Mouse (Mus musculus) gastrocnemius, adult 2 months (tissue): ENCODE data around the gene Topors. TPM values are rescaled to one million over a fixed set of nuclear protein-coding genes. Genes with fewer than 3 reads are reported as not detected.

Experiments used
- DNase-seq: peaks from one replicate; pipeline ENCODE4 v3.0.0; 2022
- H3K27ac ChIP-seq: fragments of 200-600 bp; 2 replicates; pipeline ENCODE4 v1.8.1; 2022; ENCODE audit warnings: mild to moderate bottlenecking
- H3K4me3 ChIP-seq: fragments of 200-600 bp; 2 replicates; pipeline ENCODE4 v1.8.1; 2022; ENCODE audit warnings: mild to moderate bottlenecking, moderate library complexity
- CTCF ChIP-seq: fragments of 200-600 bp; IDR thresholded peaks from 2 replicates; pipeline ENCODE4 v1.8.1; 2022; ENCODE audit warnings: antibody characterized with exemption, mild to moderate bottlenecking, moderate library complexity
- intact Hi-C: fragments of 180-260 bp; cut with DNase I; formaldehyde crosslinking; loops from one replicate; pipeline ENCODE4 v1.15.1; 2025
- total RNA-seq, 2 experiments: library from RNA; stranded (reverse); gene quantifications; 2 replicates each; pipeline ENCODE4 v1.2.3; 2021

Topors gene
- total RNA-seq, 2 experiments from 2014 or later: 8.3 to 8.9 TPM

GRCm38 (mm10) chr4:40285582-40285981 is 15.9 kb upstream of the Topors start:
- peak; percentile 59 for DNase-seq
- TF ChIP-seq CTCF: peak; percentile 88
- Histone ChIP-seq H3K27ac (no peak overlapping the region), H3K4me3 (no peak overlapping the region)
- intact Hi-C loops: loop anchor here (1.0 to 10.0 kb wide), 2 partner anchors 102 to 409 kb away; no protein-coding TSS in a partner anchor

- H3K27ac ChIP-seq: peak within 1 kb of the TSS; percentile 95
- peak within 1 kb of the TSS; percentile 100 for H3K4me3 ChIP-seq
- no peak for TF ChIP-seq CTCF
- DNase-seq: peak; percentile 97
- intact Hi-C loops: loop anchor here (1.0 to 5.0 kb wide), 3 partner anchors 10 to 137 kb away; partner anchors contain the start of genes Aco1, Ddx58, Smim27 and Topors
These were observed 9.7 kb upstream of the Topors start, which contains the start of gene Ndufb6 for GRCm38 (mm10) chr4:40279276-40279900. Gene Ndufb6, minus strand, starts transcription at chr4:40279421.

- no peak for TF ChIP-seq CTCF
- no peak for DNase-seq
- peak overlapping the region; percentile 100 for H3K4me3 ChIP-seq
- H3K27ac ChIP-seq: peak overlapping the region; percentile 95
- intact Hi-C loops: loop anchor here (1.0 to 5.0 kb wide), 3 partner anchors 10 to 136 kb away; partner anchors contain the start of genes Aco1, Ddx58, Smim27 and Topors
These were observed 9.2 kb upstream of the Topors start for GRCm38 (mm10) chr4:40278880-40279275.

GRCm38 (mm10) chr4:40268835-40269234 is 815 bp downstream of the Topors start:
- intact Hi-C loops: loop anchor here (1.0 kb wide), 1 partner anchor 10 kb away; the partner anchor contains the start of gene Ndufb6
- Histone ChIP-seq H3K4me3 (peak overlapping the region; percentile 90), H3K27ac (peak overlapping the region; percentile 95)
- peak; percentile 28 for DNase-seq
- no peak for TF ChIP-seq CTCF

GRCm38 (mm10) chr4:40268204-40268813 is 1.3 kb downstream of the Topors start:
- peak; percentile 93 for DNase-seq
- intact Hi-C loops: no loop called here
- Histone ChIP-seq H3K4me3 (peak overlapping the region; percentile 90), H3K27ac (peak overlapping the region; percentile 95)
- peak; percentile 57 for TF ChIP-seq CTCF

GRCm38 (mm10) chr4:40267681-40268080 is 2.0 kb downstream of the Topors start:
- no peak for TF ChIP-seq CTCF
- Histone ChIP-seq H3K4me3 (peak overlapping the region; percentile 90), H3K27ac (peak overlapping the region; percentile 95)
- DNase-seq: no peak
- intact Hi-C loops: no loop called here

- no peak for DNase-seq
- no peak overlapping the region for H3K27ac ChIP-seq
- TF ChIP-seq CTCF: no peak
- H3K4me3 ChIP-seq: no peak overlapping the region
- intact Hi-C loops: no loop called here
These were observed 5.3 kb downstream of the Topors start for GRCm38 (mm10) chr4:40264321-40264720.

GRCm38 (mm10) chr4:40254385-40255103 is 15.1 kb downstream of the Topors start:
- no peak for TF ChIP-seq CTCF
- DNase-seq: no peak
- H3K4me3 ChIP-seq: no peak overlapping the region
- intact Hi-C loops: no loop called here
- no peak overlapping the region for H3K27ac ChIP-seq

- H3K4me3 ChIP-seq: no peak overlapping the region
- no peak for TF ChIP-seq CTCF
- intact Hi-C loops: no loop called here
- H3K27ac ChIP-seq: no peak overlapping the region
- DNase-seq: no peak
These were observed 15.9 kb downstream of the Topors start for GRCm38 (mm10) chr4:40253766-40254165.

- no peak overlapping the region for H3K4me3 ChIP-seq
- no peak overlapping the region for H3K27ac ChIP-seq
- no peak for TF ChIP-seq CTCF
- DNase-seq: no peak
- intact Hi-C loops: no loop called here
These were observed 18.7 kb downstream of the Topors start for GRCm38 (mm10) chr4:40250984-40251383.

- Histone ChIP-seq H3K4me3 (no peak overlapping the region), H3K27ac (no peak overlapping the region)
- no peak for DNase-seq
- TF ChIP-seq CTCF: no peak
- intact Hi-C loops: no loop called here
These were observed 25.6 kb downstream of the Topors start for GRCm38 (mm10) chr4:40244035-40244434.

- intact Hi-C loops: no loop called here
- H3K4me3 ChIP-seq: no peak overlapping the region
- H3K27ac ChIP-seq: no peak overlapping the region
- no peak for TF ChIP-seq CTCF
- DNase-seq: no peak
These were observed 26.6 kb downstream of the Topors start for GRCm38 (mm10) chr4:40243006-40243405.

GRCm38 (mm10) chr4:40241928-40242327 is 27.7 kb downstream of the Topors start:
- TF ChIP-seq CTCF: no peak
- Histone ChIP-seq H3K4me3 (no peak overlapping the region), H3K27ac (no peak overlapping the region)
- intact Hi-C loops: no loop called here
- DNase-seq: no peak
